Mouse (Mus musculus): ENCODE results near the gene Cachd1. TPM values are rescaled to one million over a fixed set of nuclear protein-coding genes. Genes with fewer than 3 reads are reported as not detected.
A peak's percentile ranks its signal among the peaks of the same experiment; 100 is the strongest.

Cachd1 gene
- polyA plus RNA-seq, 1 experiment from 2014 or later, result 27.3 TPM

DNA sequence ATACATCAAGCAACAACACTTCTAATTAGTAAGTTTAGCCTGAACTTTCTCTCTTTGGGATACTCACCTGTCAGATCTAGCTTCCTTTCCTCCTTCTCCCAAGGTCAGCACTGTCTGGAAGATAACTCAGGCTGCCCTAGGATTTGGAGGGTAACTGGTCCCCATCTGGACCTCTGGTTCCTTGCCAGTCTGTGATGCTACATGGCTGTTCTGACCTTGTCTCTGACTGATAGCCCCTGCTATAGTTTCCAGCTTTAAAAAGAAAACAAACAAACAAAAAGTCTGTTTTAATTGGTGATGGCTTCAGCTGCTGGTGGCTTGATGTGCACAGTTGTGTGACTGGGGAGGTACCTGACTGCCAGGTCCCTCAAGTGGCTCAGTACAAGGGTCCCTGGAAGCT, 20.0 kb upstream of the Cachd1 start:
- DNase-seq (ENCODE audit: low spot score), result no peak
- H3K9me3 ChIP-seq (replicated peaks; ENCODE audit: control insufficient read depth, low read length), result no peaks in the 10 kb centered on the region
- H3K27me3 ChIP-seq (ENCODE audit: control insufficient read depth, insufficient read depth, low read length), result no peaks in the 10 kb centered on the region
- no peak overlapping the region for H3K9ac ChIP-seq (replicated peaks; ENCODE audit: low read length)
- H3K4me1 ChIP-seq (ENCODE audit: control insufficient read depth, insufficient read depth, low read length), result no peaks in the 10 kb centered on the region
- H3K4me2 ChIP-seq (ENCODE audit: low read depth, low read length), result no peak overlapping the region
- H3K27ac ChIP-seq (replicated peaks; ENCODE audit: low read depth, low read length), result no peak overlapping the region
- H3K36me3 ChIP-seq (replicated peaks; ENCODE audit: control insufficient read depth, insufficient read depth, low read depth, low read length), result no peaks in the 10 kb centered on the region
- H3K4me3 ChIP-seq (ENCODE audit: low read depth, low read length), result no peak overlapping the region
- no peak for ATAC-seq (replicated peaks; ENCODE audit: insufficient number of reproducible peaks, low FRiP score, low TSS enrichment, low read depth)

DNA sequence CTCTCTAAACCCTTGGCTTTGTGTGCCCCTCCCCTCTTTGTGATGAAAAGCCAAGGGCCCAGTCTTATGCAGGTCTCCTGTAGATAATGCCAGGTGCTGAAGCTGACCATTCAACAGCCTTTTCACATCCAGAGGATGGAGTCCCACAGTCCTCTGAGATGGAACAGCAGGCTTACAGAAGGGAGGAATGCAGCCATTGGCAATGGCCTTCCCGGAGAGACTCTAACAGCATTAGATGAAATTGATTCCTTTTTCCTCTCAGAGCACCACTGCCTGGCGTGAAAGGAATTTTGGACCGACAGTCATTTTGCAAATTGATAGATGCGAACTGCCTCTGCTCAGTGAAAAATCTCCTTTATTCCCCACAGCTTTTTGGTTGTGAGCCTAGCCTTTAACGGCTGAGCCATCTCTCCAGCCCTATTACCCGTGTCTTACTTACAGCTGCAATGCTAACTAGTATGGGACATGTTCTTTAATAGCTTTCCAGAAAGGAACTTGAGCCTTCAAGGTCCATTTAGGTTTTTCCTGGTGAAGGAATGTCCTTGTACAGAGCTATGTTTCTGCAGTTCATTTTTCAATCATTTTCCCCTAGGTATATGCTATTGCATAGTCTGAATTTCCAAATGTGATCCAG, 18.1 kb upstream of the Cachd1 start:
- DNase-seq (ENCODE audit: low spot score) (no peak), ATAC-seq (replicated peaks; ENCODE audit: insufficient number of reproducible peaks, low FRiP score, low TSS enrichment, low read depth) (no peak)
- no peak overlapping the region for H3K4me3 ChIP-seq (ENCODE audit: low read depth, low read length)
- H3K4me2 ChIP-seq (ENCODE audit: low read depth, low read length), result no peak overlapping the region
- H3K9ac ChIP-seq (replicated peaks; ENCODE audit: low read length), result no peak overlapping the region
- H3K27me3 ChIP-seq (ENCODE audit: control insufficient read depth, insufficient read depth, low read length), result no peaks in the 10 kb centered on the region
- no peaks in the 10 kb centered on the region for H3K4me1 ChIP-seq (ENCODE audit: control insufficient read depth, insufficient read depth, low read length)
- no peaks in the 10 kb centered on the region for H3K36me3 ChIP-seq (replicated peaks; ENCODE audit: control insufficient read depth, insufficient read depth, low read depth, low read length)
- H3K27ac ChIP-seq (replicated peaks; ENCODE audit: low read depth, low read length), result no peak overlapping the region
- no peaks in the 10 kb centered on the region for H3K9me3 ChIP-seq (replicated peaks; ENCODE audit: control insufficient read depth, low read length)
- 81% methylated on average over 6 of the region's 6 CpGs for WGBS

DNA sequence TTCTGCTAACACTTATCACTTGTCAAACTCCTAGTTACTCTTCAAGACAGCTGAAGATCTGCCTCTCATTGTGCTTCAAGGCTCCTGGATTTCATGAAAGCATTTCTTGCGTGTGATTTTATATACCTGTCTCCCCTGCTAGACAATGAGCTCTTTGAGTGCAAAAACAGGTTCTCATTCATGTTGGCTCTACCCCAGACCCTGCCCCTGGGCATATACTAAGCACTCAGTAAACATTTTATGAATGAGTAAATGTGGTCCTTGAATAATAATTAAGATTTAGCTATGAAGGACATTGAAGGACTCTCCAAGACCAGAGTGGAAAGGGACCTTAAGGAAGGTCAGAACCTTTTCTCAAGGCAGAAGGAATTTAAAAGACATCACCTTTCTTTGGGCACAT, 16.9 kb upstream of the Cachd1 start:
- ATAC-seq (replicated peaks; ENCODE audit: insufficient number of reproducible peaks, low FRiP score, low TSS enrichment, low read depth) (no peak), DNase-seq (ENCODE audit: low spot score) (no peak)
- H3K27ac ChIP-seq (replicated peaks; ENCODE audit: low read depth, low read length), result no peak overlapping the region
- no peaks in the 10 kb centered on the region for H3K27me3 ChIP-seq (ENCODE audit: control insufficient read depth, insufficient read depth, low read length)
- H3K4me3 ChIP-seq (ENCODE audit: low read depth, low read length), result no peak overlapping the region
- 74% methylated on average over 1 of the region's 1 CpGs for whole genome bisulfite sequencing
- H3K9me3 ChIP-seq (replicated peaks; ENCODE audit: control insufficient read depth, low read length), result no peaks in the 10 kb centered on the region
- H3K4me1 ChIP-seq (ENCODE audit: control insufficient read depth, insufficient read depth, low read length), result no peaks in the 10 kb centered on the region
- H3K36me3 ChIP-seq (replicated peaks; ENCODE audit: control insufficient read depth, insufficient read depth, low read depth, low read length), result no peaks in the 10 kb centered on the region
- H3K4me2 ChIP-seq (ENCODE audit: low read depth, low read length), result no peak overlapping the region
- no peak overlapping the region for H3K9ac ChIP-seq (replicated peaks; ENCODE audit: low read length)

DNA sequence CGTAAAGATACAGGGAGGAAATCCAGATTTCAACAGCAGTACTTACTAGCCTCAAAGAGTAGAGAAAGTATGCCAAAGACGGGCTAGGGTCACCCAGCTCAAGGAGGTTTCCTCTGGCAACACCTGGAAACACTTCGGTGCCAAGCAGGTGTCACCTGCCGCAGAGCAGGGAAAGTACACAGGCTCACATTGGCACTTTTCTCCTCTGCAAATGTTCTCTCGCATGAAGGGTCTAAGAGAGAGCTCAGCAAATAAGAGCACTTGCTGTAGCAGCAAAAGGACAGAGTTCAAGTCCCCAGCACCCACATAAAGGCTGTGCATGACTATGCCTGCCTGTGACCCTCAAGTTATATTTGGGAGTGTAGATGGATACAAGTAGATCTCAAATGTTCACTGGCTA, 16.1 kb upstream of the Cachd1 start:
- Histone ChIP-seq H3K4me2 (ENCODE audit: low read depth, low read length) (no peak overlapping the region), H3K36me3 (replicated peaks; ENCODE audit: control insufficient read depth, insufficient read depth, low read depth, low read length) (no peaks in the 10 kb centered on the region), H3K4me1 (ENCODE audit: control insufficient read depth, insufficient read depth, low read length) (no peaks in the 10 kb centered on the region), H3K4me3 (ENCODE audit: low read depth, low read length) (no peak overlapping the region), H3K9me3 (replicated peaks; ENCODE audit: control insufficient read depth, low read length) (no peaks in the 10 kb centered on the region), H3K27ac (replicated peaks; ENCODE audit: low read depth, low read length) (no peak overlapping the region), H3K9ac (replicated peaks; ENCODE audit: low read length) (no peak overlapping the region), H3K27me3 (ENCODE audit: control insufficient read depth, insufficient read depth, low read length) (no peaks in the 10 kb centered on the region)
- ATAC-seq (replicated peaks; ENCODE audit: insufficient number of reproducible peaks, low FRiP score, low TSS enrichment, low read depth) (no peak), DNase-seq (ENCODE audit: low spot score) (no peak)
- 92% methylated on average over 5 of the region's 5 CpGs for WGBS

DNA sequence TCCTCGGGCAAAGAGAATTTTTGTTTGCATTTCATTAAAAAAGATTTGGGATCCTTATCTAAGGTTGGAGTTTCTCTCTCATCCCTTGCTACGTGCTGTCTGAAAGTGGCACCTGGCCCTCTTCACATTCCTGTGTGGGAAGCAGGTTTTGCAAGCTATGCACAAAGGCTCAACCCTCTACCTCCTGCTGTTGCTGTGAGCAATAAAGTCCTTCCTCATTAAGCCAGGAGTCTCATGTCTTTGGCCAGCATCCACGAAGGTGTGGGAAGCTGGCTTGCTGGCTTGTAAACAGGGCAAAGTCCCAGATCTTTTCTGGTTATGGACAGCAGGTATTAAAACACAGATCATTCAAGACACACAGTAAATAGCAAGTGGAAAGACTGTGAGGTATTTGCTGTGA, 7.9 kb upstream of the Cachd1 start:
- Histone ChIP-seq H3K9ac (replicated peaks; ENCODE audit: low read length) (no peak overlapping the region), H3K4me2 (ENCODE audit: low read depth, low read length) (no peak overlapping the region), H3K4me3 (ENCODE audit: low read depth, low read length) (no peak overlapping the region), H3K4me1 (ENCODE audit: control insufficient read depth, insufficient read depth, low read length) (no peaks in the 10 kb centered on the region), H3K27ac (replicated peaks; ENCODE audit: low read depth, low read length) (no peak overlapping the region), H3K27me3 (ENCODE audit: control insufficient read depth, insufficient read depth, low read length) (no peaks in the 10 kb centered on the region), H3K36me3 (replicated peaks; ENCODE audit: control insufficient read depth, insufficient read depth, low read depth, low read length) (no peaks in the 10 kb centered on the region), H3K9me3 (replicated peaks; ENCODE audit: control insufficient read depth, low read length) (no peaks in the 10 kb centered on the region)
- 56% methylated on average over 3 of the region's 3 CpGs for WGBS
- DNase-seq (ENCODE audit: low spot score), result no peak
- ATAC-seq (replicated peaks; ENCODE audit: insufficient number of reproducible peaks, low FRiP score, low TSS enrichment, low read depth), result no peak

DNA sequence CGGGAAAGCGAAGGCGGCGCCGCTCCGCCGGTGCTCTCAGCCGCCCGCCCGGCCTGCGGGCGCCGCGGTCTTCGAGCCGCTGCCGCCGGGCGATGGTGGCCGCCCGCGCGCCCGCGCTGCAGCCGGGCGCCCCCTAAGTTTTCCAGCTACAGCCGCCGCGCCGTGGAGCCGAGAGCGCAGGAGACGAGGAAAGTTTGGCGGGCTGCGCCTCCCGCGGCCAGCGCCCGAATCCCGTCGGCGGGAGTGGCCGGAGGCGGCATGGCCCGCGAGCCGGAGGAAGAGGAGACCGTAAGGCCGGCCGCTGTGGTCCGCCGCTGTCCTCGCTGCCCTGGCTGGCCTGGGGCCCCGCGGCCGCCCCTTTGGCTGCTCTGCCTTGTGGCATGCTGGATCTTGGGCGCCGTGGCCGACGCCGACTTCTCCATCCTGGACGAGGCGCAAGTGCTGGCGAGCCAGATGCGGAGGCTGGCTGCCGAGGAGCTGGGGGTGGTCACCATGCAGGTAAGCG, 448 bp downstream of the Cachd1 start:
- Histone ChIP-seq H3K9me3 (replicated peaks; ENCODE audit: control insufficient read depth, low read length) (no peaks in the 10 kb centered on the region), H3K9ac (replicated peaks; ENCODE audit: low read length) (peak overlapping the region; percentile 96), H3K27ac (replicated peaks; ENCODE audit: low read depth, low read length) (peak overlapping the region; percentile 93), H3K4me3 (ENCODE audit: low read depth, low read length) (peak overlapping the region; percentile 99), H3K27me3 (ENCODE audit: control insufficient read depth, insufficient read depth, low read length) (no peaks in the 10 kb centered on the region), H3K4me2 (ENCODE audit: low read depth, low read length) (peak overlapping the region; percentile 77), H3K4me1 (ENCODE audit: control insufficient read depth, insufficient read depth, low read length) (no peaks in the 10 kb centered on the region), H3K36me3 (replicated peaks; ENCODE audit: control insufficient read depth, insufficient read depth, low read depth, low read length) (no peaks in the 10 kb centered on the region)
- ATAC-seq (replicated peaks; ENCODE audit: insufficient number of reproducible peaks, low FRiP score, low TSS enrichment, low read depth), result peak; percentile 60
- no peak for DNase-seq (ENCODE audit: low spot score)
- WGBS, result under 1% methylated on average over 54 of the region's 68 CpGs

DNA sequence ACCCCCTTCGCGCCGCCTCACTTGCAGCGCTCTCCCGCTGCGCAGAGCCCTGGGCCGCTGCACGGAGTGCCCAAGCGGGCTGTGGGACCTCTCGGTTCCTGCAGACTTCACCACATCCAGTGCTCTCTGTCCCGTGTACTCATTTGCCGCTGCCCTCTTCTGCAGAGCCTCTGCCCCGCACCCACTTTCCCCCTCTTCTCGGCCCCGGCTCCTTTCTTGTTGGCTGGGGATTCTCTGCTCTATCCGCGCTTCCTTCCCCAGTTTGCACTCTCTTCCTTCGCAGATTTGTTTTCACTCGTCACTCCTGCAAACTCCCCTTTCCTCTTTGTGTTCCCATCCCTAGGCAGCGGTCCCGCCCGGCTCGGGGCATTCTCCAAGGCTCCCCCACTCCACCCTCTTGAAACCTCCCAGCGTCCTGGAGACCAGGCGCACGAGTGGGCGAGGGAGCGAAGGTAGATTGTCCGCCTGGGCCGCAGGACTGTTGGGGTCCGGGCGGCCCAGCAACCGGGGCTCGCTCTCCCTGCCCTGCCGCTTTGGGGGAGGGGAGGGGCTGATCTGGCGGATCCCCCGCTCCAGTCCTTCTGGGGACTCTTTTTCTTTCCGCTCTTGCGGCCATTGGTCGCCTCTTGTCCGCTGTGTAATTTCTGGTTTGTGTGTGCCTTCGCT, 1.0 kb downstream of the Cachd1 start:
- under 1% methylated on average over 38 of the region's 42 CpGs for WGBS
- no peaks in the 10 kb centered on the region for H3K9me3 ChIP-seq (replicated peaks; ENCODE audit: control insufficient read depth, low read length)
- no peaks in the 10 kb centered on the region for H3K27me3 ChIP-seq (ENCODE audit: control insufficient read depth, insufficient read depth, low read length)
- no peaks in the 10 kb centered on the region for H3K36me3 ChIP-seq (replicated peaks; ENCODE audit: control insufficient read depth, insufficient read depth, low read depth, low read length)
- H3K4me1 ChIP-seq (ENCODE audit: control insufficient read depth, insufficient read depth, low read length), result no peaks in the 10 kb centered on the region; the same call in 1 of the 2 replicates
- H3K9ac ChIP-seq (replicated peaks; ENCODE audit: low read length), result peak overlapping the region; percentile 96
- DNase-seq (ENCODE audit: low spot score), result peak; percentile 64
- ATAC-seq (replicated peaks; ENCODE audit: insufficient number of reproducible peaks, low FRiP score, low TSS enrichment, low read depth), result peak; percentile 64
- peak overlapping the region; percentile 99 for H3K4me3 ChIP-seq (ENCODE audit: low read depth, low read length)
- peak overlapping the region; percentile 77 for H3K4me2 ChIP-seq (ENCODE audit: low read depth, low read length)
- peak overlapping the region; percentile 93 for H3K27ac ChIP-seq (replicated peaks; ENCODE audit: low read depth, low read length)

DNA sequence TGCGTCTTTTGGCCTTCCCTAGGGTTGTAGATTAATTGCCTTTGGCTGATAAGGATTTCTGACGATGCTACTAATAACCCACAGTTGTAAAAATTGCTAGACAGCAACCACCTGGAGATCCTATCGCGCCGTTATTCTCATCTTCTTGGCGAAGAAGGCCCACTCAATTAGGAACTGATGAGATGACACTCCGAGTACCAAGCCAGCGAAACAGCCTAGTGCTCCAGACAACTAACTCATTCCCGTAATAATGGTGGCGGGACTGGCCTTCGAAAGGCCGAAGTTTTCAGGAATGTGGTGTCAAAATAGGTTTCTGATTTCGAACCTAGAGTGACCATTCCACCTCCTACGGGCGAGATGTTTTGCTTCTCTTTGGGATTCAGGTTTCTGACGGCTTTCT, 1.6 kb downstream of the Cachd1 start:
- Histone ChIP-seq H3K4me2 (ENCODE audit: low read depth, low read length) (peak overlapping the region; percentile 77), H3K9me3 (replicated peaks; ENCODE audit: control insufficient read depth, low read length) (no peaks in the 10 kb centered on the region), H3K27ac (replicated peaks; ENCODE audit: low read depth, low read length) (peak overlapping the region; percentile 93; the same call in 1 of the 2 replicates), H3K9ac (replicated peaks; ENCODE audit: low read length) (peak overlapping the region; percentile 96), H3K4me3 (ENCODE audit: low read depth, low read length) (peak overlapping the region; percentile 99), H3K27me3 (ENCODE audit: control insufficient read depth, insufficient read depth, low read length) (no peaks in the 10 kb centered on the region), H3K36me3 (replicated peaks; ENCODE audit: control insufficient read depth, insufficient read depth, low read depth, low read length) (no peaks in the 10 kb centered on the region), H3K4me1 (ENCODE audit: control insufficient read depth, insufficient read depth, low read length) (no peaks in the 10 kb centered on the region; the same call in 1 of the 2 replicates)
- WGBS, result under 1% methylated on average over 16 of the region's 16 CpGs
- ATAC-seq (replicated peaks; ENCODE audit: insufficient number of reproducible peaks, low FRiP score, low TSS enrichment, low read depth) (no peak), DNase-seq (ENCODE audit: low spot score) (peak; percentile 29)

All from embryonic facial prominence, embryonic 11.5 days (tissue).